Mouse (Mus musculus) kidney, embryonic 15.5 days (tissue): ENCODE measurements around the gene Rrp12. TPM values are rescaled to one million over a fixed set of nuclear protein-coding genes. Genes with fewer than 3 reads are reported as not detected.
A peak's percentile ranks its signal among the peaks of the same experiment; 100 is the strongest.

ENCODE experiments used
- ATAC-seq: fragments of 200-750 bp; cut with Nextera tagmentation; replicated peaks from 2 replicates; pipeline ENCODE4 v1.8.0; 2017; ENCODE audit warnings: moderate TSS enrichment; ENCODE audit not compliant: low FRiP score
- H3K27ac ChIP-seq: fragments of 300-500 bp; sonication (generic); 2 replicates; pipeline ENCODE4 v1.5.1; 2015; ENCODE audit warnings: mild to moderate bottlenecking, inconsistent platforms
- H3K27me3 ChIP-seq: fragments of 300-500 bp; sonication (generic); 2 replicates; pipeline ENCODE4 v1.6.1; 2015; ENCODE audit warnings: inconsistent platforms
- H3K36me3 ChIP-seq: fragments of 300-500 bp; sonication (generic); 2 replicates; pipeline ENCODE4 v1.6.1; 2015; ENCODE audit warnings: inconsistent platforms
- H3K4me1 ChIP-seq: fragments of 300-500 bp; sonication (generic); 2 replicates; pipeline ENCODE4 v1.6.1; 2015; ENCODE audit warnings: inconsistent platforms
- H3K4me2 ChIP-seq: fragments of 300-500 bp; sonication (generic); 2 replicates; pipeline ENCODE4 v1.6.1; 2015; ENCODE audit warnings: moderate library complexity, mild to moderate bottlenecking, inconsistent platforms
- H3K4me3 ChIP-seq: fragments of 300-500 bp; sonication (generic); replicated peaks from 2 replicates; pipeline ENCODE4 v1.5.1; 2015; ENCODE audit warnings: mild to moderate bottlenecking, inconsistent platforms
- H3K9ac ChIP-seq: fragments of 300-500 bp; sonication (generic); 2 replicates; pipeline ENCODE4 v1.6.1; 2015; ENCODE audit warnings: mild to moderate bottlenecking, inconsistent platforms
- H3K9me3 ChIP-seq: fragments of 300-500 bp; sonication (generic); replicated peaks from 2 replicates; pipeline ENCODE4 v1.6.1; 2016; ENCODE audit warnings: inconsistent platforms
- WGBS: fragments of 180-500 bp; shearing (Covaris S2); methylation state at CpG from one replicate; pipeline ENCODE4 v1.1.7; 2015; ENCODE audit warnings: mixed read lengths; 5-methylcytosine and 5-hydroxymethylcytosine counted together
- polyA plus RNA-seq: library from polyadenylated mRNA; unstranded; fragments of >200 nt; fragmentation: Nextera tagmentation; extraction: Ambion mirVana; gene quantifications from 2 replicates; pipeline ENCODE4 v1.2.1, GENCODE M21; 2015

Rrp12 gene
- polyA plus RNA-seq: 17.8 and 18.8 TPM in 2 replicates

DNA sequence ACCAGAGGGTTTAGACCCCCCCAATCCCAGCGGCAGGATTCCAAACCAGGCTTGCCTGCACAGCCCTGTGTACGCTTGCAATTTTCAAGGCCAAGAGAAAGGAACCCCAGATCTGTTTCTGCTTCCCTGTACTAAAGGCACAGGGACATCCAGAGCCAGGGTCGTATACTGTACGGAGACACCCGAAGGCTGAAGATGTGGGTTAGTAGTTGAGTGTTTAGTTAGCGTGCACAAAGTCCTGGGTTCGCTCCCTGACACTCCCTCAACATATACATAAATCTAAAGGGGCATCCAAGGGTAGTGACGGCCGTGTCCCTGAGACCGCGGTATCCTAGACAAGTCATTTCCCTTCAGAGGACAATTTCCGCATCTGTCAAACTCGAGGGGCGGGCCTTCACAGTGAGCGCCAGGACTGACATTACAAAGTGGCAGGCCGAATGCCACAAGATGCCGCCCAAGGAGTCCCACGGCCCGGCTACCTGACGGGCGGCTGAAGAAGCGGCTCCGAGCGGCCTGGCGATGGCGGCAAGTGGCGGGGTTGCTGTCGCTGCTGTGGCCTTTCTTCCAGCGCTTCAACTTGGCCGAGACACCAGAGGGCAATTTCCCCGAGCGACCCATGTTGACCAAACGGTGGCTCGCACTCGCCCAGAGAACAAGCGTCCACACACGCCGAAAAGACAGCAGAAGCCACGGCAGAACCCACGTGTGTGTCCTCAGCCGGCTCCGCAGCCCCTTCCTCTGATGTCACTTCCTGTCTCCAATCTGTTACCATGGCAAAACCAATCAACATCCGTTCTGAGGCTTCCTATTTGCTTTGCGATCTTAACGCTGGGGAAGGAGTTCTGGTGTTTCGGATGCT is at the start of gene Rrp12:
Gene Rrp12, minus strand, starts transcription at position 714 of the 859 bp plus-strand sequence.
- H3K4me1 ChIP-seq: peaks cover 16% of the 10 kb centered on the region
- peaks cover 15% of the 10 kb centered on the region for H3K36me3 ChIP-seq
- no peaks in the 10 kb centered on the region for H3K9me3 ChIP-seq
- WGBS: 1% methylated on average over 46 of the region's 46 CpGs
- peak within 1 kb of the TSS; percentile 52 for H3K9ac ChIP-seq
- peak within 1 kb of the TSS; percentile 83 for H3K4me2 ChIP-seq
- ATAC-seq: peak; percentile 94
- H3K4me3 ChIP-seq: peak within 1 kb of the TSS; percentile 96
- H3K27me3 ChIP-seq: no peaks in the 10 kb centered on the region
- 0 out of 2 replicates have a peak within 1 kb of the TSS, but pooled peaks have one; percentile 3 for H3K27ac ChIP-seq

DNA sequence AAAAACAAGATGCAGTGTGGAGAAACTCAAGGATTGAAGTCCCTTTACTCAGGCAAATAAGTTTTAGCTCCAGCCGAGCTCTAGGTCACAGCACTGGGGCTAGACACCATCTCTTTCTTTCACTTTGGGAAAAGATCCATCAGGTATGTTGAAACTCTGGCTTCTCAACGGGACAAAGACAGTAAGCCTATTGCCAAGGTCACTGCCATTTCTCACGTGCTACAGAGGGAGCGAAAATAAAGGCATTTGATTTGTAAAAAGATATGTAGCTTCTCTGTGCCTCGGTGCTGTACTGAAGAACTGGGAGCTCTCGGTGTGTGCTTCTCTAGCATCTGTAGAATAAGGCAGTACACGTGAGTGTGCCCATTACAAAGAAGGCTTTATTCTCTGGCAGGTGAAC is 47.9 kb upstream of the Rrp12 start:
- H3K36me3 ChIP-seq: peaks cover 98% of the 10 kb centered on the region
- H3K27ac ChIP-seq: no peak overlapping the region
- no peaks in the 10 kb centered on the region for H3K27me3 ChIP-seq
- H3K4me3 ChIP-seq: no peak overlapping the region
- 88% methylated on average over 7 of the region's 7 CpGs for WGBS
- H3K9ac ChIP-seq: no peak overlapping the region
- no peaks in the 10 kb centered on the region for H3K9me3 ChIP-seq
- no peak overlapping the region for H3K4me2 ChIP-seq
- no peak for ATAC-seq
- H3K4me1 ChIP-seq: no peaks in the 10 kb centered on the region

DNA sequence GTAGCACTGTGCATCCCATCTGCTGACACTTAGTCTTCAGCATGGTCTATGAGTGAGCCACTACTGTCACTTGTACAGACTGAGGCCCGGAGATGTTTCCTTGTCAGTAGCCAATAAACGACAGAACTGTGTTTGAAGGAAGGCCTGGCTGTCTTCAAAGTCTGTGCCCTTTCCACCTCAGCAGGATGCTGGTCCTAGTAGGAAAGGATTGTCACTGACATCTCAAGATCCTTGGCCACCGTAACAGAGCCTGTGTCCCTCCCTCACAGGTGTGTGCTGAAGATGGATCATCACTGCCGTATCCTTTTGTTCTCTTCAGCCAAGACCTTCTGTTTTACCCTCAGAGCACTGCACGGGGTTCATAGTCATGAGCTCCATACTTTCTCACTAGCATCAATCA is 42.6 kb upstream of the Rrp12 start:
- Histone ChIP-seq H3K4me2 (no peak overlapping the region), H3K4me1 (peaks cover 12% of the 10 kb centered on the region), H3K9me3 (no peaks in the 10 kb centered on the region), H3K36me3 (peaks cover 75% of the 10 kb centered on the region), H3K4me3 (no peak overlapping the region), H3K9ac (no peak overlapping the region), H3K27me3 (no peaks in the 10 kb centered on the region), H3K27ac (no peak overlapping the region)
- 90% methylated on average over 5 of the region's 5 CpGs for WGBS
- no peak for ATAC-seq

DNA sequence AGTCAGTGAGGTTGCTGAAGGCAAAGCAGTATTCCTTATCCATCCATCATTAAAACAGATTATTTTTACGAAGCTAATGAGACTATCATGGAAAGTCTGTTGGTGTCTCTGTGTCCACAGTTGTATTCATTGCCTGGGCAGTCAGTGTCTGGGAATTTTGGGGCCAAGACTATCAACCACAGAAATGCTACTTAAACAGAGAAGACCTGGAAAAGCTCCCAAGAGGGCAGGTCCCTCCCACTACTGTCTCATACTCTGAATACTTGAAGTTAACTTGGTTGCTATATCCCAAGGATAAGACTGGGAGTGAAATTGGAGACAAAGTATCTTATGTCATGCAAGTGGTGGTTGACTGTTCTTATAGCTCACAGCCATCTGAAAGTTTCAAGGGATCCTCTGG is 39.9 kb upstream of the Rrp12 start:
- Histone ChIP-seq H3K27me3 (no peaks in the 10 kb centered on the region), H3K4me2 (no peak overlapping the region), H3K4me1 (peaks cover 21% of the 10 kb centered on the region), H3K9me3 (no peaks in the 10 kb centered on the region), H3K27ac (no peak overlapping the region), H3K36me3 (peaks cover 54% of the 10 kb centered on the region), H3K9ac (no peak overlapping the region), H3K4me3 (no peak overlapping the region)
- ATAC-seq: no peak
- WGBS: 90% methylated on average over 1 of the region's 1 CpGs

DNA sequence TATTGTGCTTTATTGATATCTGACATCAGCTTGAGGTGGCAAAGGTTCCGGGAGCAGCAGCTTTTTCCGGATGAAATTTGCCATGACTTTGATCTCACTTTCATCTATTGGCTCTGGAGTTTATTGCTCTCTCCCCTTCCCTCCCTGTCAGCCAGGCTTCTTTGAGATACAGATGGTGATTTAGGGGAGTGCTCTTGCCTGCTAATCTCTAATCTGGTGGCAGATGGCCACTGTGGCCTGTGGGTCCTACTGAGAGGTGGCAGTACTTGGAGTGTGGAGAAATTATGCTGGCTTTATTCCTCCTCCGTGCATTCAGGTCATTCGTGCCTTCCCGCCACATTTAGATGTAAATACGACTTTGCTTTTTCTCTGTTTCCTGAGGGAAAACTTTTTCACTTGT is 38.2 kb upstream of the Rrp12 start:
- H3K36me3 ChIP-seq: peaks cover 49% of the 10 kb centered on the region
- H3K9ac ChIP-seq: peak overlapping the region; percentile 78
- H3K4me3 ChIP-seq: peak overlapping the region; percentile 89
- H3K27me3 ChIP-seq: no peaks in the 10 kb centered on the region
- 16% methylated on average over 6 of the region's 6 CpGs for WGBS
- no peaks in the 10 kb centered on the region for H3K9me3 ChIP-seq
- ATAC-seq: no peak
- H3K4me2 ChIP-seq: peak overlapping the region; percentile 77
- H3K4me1 ChIP-seq: peaks cover 21% of the 10 kb centered on the region
- no peak overlapping the region; the same call in 1 of the 2 replicates for H3K27ac ChIP-seq

DNA sequence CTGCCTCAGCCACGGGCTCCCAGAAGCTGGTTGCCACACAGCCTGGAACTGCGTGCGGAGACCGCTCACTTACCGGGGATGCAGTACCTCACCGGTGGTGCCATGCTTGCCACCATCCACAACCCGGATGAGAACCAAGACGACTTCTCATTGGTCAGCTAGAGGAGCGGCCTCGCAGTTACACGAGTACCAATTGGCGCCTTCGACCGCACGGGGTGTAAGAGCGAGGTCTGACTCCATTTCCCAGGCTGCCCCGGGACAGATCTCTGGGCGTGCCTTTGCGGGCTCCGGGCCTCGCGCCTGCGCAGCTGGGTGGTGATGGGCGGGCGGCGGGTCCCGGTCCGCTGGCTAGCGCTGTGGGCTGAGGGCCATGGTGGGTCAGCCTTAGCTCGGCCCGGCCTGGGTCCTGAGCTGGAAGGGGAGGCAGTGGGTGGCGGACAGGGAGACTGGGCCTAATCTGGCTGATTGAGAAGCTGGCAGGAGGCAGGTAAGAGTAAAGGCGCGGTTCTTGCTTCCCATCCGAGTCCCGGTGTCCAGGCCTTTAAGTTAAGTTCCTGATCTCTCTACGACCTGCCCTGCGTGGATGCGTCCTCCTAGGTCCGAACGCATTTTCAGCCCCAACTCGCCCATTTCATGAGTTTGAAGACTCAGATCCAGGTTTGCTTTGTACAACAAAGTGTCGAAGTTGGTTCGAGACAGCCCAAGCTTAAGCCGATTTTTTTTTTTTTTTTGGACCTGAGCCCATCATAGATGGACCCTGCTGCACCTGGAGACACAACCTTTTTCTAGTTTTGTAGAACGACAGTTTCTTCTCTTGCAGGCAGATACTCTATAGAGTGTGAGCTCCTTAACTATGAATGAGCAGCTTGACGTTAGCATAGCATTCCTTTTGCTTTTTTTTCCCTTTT is 37.5 kb upstream of the Rrp12 start, which contains the start of the genes Exosc1 and Zdhhc16:
Gene Exosc1, minus strand, starts transcription at position 245 of the 908 bp plus-strand sequence.
Gene Zdhhc16, plus strand, starts transcription at position 302 of the 908 bp plus-strand sequence.
- Histone ChIP-seq H3K36me3 (peaks cover 50% of the 10 kb centered on the region), H3K4me2 (peak within 1 kb of the TSS; percentile 77), H3K4me3 (peak within 1 kb of the TSS; percentile 89), H3K27ac (peak within 1 kb of the TSS; percentile 29), H3K9ac (peak within 1 kb of the TSS; percentile 78), H3K9me3 (no peaks in the 10 kb centered on the region), H3K27me3 (no peaks in the 10 kb centered on the region), H3K4me1 (peaks cover 21% of the 10 kb centered on the region)
- ATAC-seq: peak; percentile 100
- WGBS: 0% methylated on average over 47 of the region's 47 CpGs

DNA sequence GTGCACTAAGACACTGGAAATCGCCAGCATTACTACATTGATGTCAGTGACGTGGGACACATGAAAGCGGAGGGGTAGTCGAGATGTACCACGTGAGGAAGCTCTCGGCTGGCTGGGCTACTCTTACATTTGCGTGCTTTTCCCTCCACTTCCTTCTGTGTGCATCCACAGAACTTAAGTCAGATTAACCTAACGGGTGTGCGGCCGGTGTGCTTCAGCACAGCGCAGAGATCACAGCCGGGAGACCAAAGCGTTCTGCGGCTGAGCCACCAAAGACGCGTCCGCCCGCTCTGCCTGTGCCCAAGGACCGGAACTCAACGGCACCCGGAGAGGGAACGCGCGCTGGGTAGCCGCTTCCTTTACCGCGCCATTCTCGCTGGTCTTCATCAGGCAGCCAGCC is 36.7 kb upstream of the Rrp12 start:
- peak; percentile 8; the same call in 1 of the 2 replicates for ATAC-seq
- Histone ChIP-seq H3K4me2 (peak overlapping the region; percentile 77), H3K27me3 (no peaks in the 10 kb centered on the region), H3K9ac (peak overlapping the region; percentile 78), H3K4me3 (peak overlapping the region; percentile 89), H3K4me1 (peaks cover 21% of the 10 kb centered on the region), H3K9me3 (no peaks in the 10 kb centered on the region), H3K27ac (0 out of 2 replicates have a peak overlapping the region, but pooled peaks have one; percentile 2), H3K36me3 (peaks cover 50% of the 10 kb centered on the region)
- under 1% methylated on average over 28 of the region's 28 CpGs for whole genome bisulfite sequencing

DNA sequence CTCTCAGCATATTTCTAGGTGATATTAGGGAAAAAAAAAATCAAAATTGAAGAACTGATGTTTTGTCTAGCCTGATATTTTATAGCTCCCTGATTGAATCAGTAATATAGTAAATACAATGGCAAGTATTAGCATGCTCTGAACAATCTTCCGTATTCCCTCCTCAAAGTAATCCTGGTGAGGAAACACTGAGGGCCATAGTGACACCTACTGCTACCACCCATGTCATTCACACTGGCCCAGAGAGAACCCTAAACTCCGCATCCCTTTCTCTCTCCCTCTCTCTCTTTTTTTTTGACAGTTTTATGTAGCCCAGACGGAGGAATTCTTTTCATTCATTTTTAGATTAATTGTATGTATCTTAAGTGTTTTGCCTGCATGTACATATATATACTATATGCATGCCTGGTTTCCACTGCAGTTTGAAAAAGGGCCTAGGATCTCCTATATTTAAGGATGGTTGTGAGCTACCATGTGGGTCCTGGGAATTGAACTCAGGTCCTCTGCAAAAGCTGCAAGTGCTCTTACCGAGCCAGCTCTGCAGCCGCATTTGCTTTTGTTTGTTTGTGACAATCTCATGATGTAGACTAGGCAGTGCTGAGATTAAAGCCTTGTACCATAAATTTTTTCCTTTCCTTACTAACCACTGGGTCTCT is 24.6 kb upstream of the Rrp12 start:
- WGBS: 70% methylated on average over 5 of the region's 5 CpGs

DNA sequence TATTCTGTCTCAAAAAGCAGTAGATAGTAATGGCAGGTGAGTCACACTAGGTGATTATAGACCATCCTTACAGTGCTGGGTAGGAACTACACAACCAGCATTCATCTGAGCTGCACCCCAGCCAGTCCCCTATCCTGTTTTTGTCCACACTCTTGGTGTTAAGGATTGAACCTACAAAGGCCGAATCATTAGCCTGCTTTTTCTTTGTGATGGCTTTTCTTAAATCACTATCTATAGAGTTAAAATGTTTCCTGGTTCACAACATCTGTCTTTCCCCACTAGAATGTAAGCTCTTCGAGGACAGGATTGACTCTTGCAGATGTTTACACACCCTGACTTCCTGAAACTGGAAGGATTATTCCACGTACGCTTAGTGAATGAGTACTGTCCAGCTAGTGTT is 23.5 kb upstream of the Rrp12 start:
- peaks cover 85% of the 10 kb centered on the region for H3K36me3 ChIP-seq

More for the DNA sequence above, 24.6 kb upstream of the Rrp12 start:
- no peaks in the 10 kb centered on the region for H3K4me1 ChIP-seq
- no peaks in the 10 kb centered on the region for H3K27me3 ChIP-seq
- H3K9ac ChIP-seq: no peak overlapping the region
- peaks cover 82% of the 10 kb centered on the region for H3K36me3 ChIP-seq
- no peak overlapping the region for H3K27ac ChIP-seq
- no peak overlapping the region for H3K4me3 ChIP-seq
- no peaks in the 10 kb centered on the region for H3K9me3 ChIP-seq
- no peak overlapping the region for H3K4me2 ChIP-seq
- ATAC-seq: no peak

DNA sequence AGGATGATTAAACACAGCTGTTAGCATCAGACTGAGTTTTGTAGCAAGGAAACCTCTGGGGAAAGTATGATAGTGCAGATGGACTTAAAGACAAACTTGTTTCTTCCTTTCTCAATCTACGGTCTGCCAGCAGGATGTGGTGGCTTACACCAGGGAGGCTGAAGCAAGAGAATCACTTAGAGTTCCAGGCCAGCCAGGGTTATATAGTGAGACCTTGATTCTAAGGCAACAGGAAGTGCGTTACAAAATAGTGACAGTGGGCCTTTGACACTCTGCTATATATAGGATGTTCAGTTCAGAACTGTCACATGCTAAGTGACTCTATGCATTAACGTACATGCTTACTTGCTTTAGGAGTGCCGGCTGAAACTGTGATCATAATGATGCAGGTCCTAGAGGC is 20.9 kb upstream of the Rrp12 start:
- no peak for ATAC-seq
- H3K4me1 ChIP-seq: peaks cover 24% of the 10 kb centered on the region
- 89% methylated on average over 4 of the region's 4 CpGs for WGBS
- H3K4me3 ChIP-seq: no peak overlapping the region
- H3K4me2 ChIP-seq: no peak overlapping the region
- H3K27me3 ChIP-seq: no peaks in the 10 kb centered on the region
- no peak overlapping the region for H3K9ac ChIP-seq
- no peak overlapping the region for H3K27ac ChIP-seq
- H3K36me3 ChIP-seq: peaks cover 69% of the 10 kb centered on the region
- H3K9me3 ChIP-seq: no peaks in the 10 kb centered on the region

More for the DNA sequence above, 23.5 kb upstream of the Rrp12 start:
- H3K9ac ChIP-seq: no peak overlapping the region
- ATAC-seq: no peak
- WGBS: 72% methylated on average over 4 of the region's 4 CpGs
- no peaks in the 10 kb centered on the region for H3K27me3 ChIP-seq
- H3K4me3 ChIP-seq: no peak overlapping the region
- H3K4me1 ChIP-seq: peaks cover 6% of the 10 kb centered on the region
- H3K27ac ChIP-seq: no peak overlapping the region
- H3K9me3 ChIP-seq: no peaks in the 10 kb centered on the region
- no peak overlapping the region for H3K4me2 ChIP-seq

DNA sequence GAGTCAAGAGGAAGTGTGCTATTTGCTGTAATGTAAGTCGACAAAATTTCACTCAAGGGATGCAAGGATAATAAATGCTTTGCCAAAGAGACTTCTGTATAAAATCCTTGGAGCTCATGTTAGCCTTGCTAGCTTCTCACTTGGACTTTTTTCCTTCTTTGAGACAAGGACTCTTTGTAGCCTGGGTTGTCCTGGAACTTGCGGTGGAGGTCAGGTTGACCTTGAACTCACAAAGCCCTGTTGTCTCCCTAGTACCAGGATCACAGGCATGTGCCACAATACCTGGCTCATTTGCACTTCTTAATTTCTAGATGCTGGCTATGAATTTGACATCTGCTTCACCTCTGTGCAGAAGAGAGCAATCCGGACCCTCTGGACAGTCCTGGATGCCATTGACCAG is 19.3 kb upstream of the Rrp12 start:
- WGBS: 88% methylated on average over 3 of the region's 3 CpGs
- Histone ChIP-seq H3K36me3 (peaks cover 55% of the 10 kb centered on the region), H3K4me1 (peaks cover 24% of the 10 kb centered on the region), H3K9ac (no peak overlapping the region), H3K4me2 (no peak overlapping the region), H3K27me3 (no peaks in the 10 kb centered on the region), H3K4me3 (no peak overlapping the region), H3K9me3 (no peaks in the 10 kb centered on the region), H3K27ac (no peak overlapping the region)
- no peak for ATAC-seq
